Comparison of ENCODE assay signal across 18 mouse cellular contexts in genomic region chr7:56052996-56053395, GRCm38 (mm10). TPM values are rescaled to one million over a fixed set of nuclear protein-coding genes. Genes with fewer than 3 reads are reported as not detected.
"Had no signal": no experiment of that assay in that cellular context is flagged by ENCODE, and none has a peak within 500 bp of the region (broad histone marks: within the 10 kb centered on the region; RNA-seq: fewer than 3 reads in every experiment).

No protein-coding gene starts in this region.

- DNase-seq: kidney, postnatal 25 days; layer of hippocampus, postnatal 36 days; lung, adult 18-20 months; lung, postnatal 10 days; thymus, adult 18-20 months; thymus, postnatal 36 days had no signal

- H3K4me3 ChIP-seq: left cerebral cortex, adult 2 months; lung, embryonic 15.5 days; megakaryocyte, embryonic 14.5 days; midbrain, embryonic 10.5 days; midbrain, embryonic 13.5 days; myocyte; neural tube, embryonic 13.5 days had no signal

- H3K9ac ChIP-seq: lung, embryonic 15.5 days; midbrain, embryonic 13.5 days; neural tube, embryonic 13.5 days had no signal

- ATAC-seq: midbrain, embryonic 13.5 days; midbrain, embryonic 16.5 days had no signal

- H3K27ac ChIP-seq: kidney, postnatal 0 days; layer of hippocampus, adult 2 months; left cerebral cortex, adult 2 months; liver, embryonic 14.5 days; lung, embryonic 15.5 days; midbrain, embryonic 10.5 days; midbrain, embryonic 13.5 days; neural tube, embryonic 13.5 days had no signal

- H3K27me3 ChIP-seq: lung, embryonic 15.5 days; megakaryocyte, embryonic 14.5 days; midbrain, embryonic 13.5 days; neural tube, embryonic 13.5 days had no signal

- H3K9me3 ChIP-seq: lung, embryonic 15.5 days; megakaryocyte, embryonic 14.5 days; midbrain, embryonic 10.5 days; midbrain, embryonic 13.5 days; neural tube, embryonic 13.5 days had no signal

- H3K4me2 ChIP-seq: lung, embryonic 15.5 days; midbrain, embryonic 13.5 days; neural tube, embryonic 13.5 days had no signal

RNA-seq across cellular contexts. Expression of gene Nipa1, which starts 33.2 kb away (rescaled TPM):
- total RNA-seq: monocyte, adult 5-6 weeks had no signal
